Mouse (Mus musculus) Patski (cell line): ENCODE data around the gene Esyt1. TPM values are rescaled to one million over a fixed set of nuclear protein-coding genes. Genes with fewer than 3 reads are reported as not detected.
"Not testable (repeated sequence)": the region's sequence is repeated elsewhere in the genome, so short reads cannot be mapped to it uniquely, and the experiment has no call there.

Experiments used
- ATAC-seq: fragments of 100-300 bp; one replicate; pipeline ENCODE4 v1.8.0; 2021
- CTCF ChIA-PET: fragments of 350-600 bp; sonication (Branson Sonifier 250); formaldehyde crosslinking; loops from one replicate; lab custom pipeline; 2022; ENCODE audit warnings: inconsistent platforms; lab: Charles Lee
- POLR2A ChIA-PET: fragments of 350-600 bp; sonication (Branson Sonifier 250); formaldehyde crosslinking; loops from one replicate; lab custom pipeline; 2022; ENCODE audit warnings: antibody characterized with exemption, inconsistent platforms; lab: Charles Lee
- DNase-seq: peaks from one replicate; pipeline ENCODE4 v3.0.0-alpha.2; 2011; ENCODE audit warnings: low read depth, low spot score
- H3K27me3 ChIP-seq: fragments of 371-371 bp; one replicate; pipeline ENCODE4 v1.5.1; 2021
- CTCF ChIP-seq: fragments of 100-300 bp; IDR thresholded peaks from one replicate; pipeline ENCODE4 v1.5.1; 2021
- in situ Hi-C: fragments of 300-500 bp; cut with MboI; formaldehyde crosslinking; loops from 3 replicates; pipeline ENCODE4 v1.11.1; 2018; ENCODE audit warnings: low pct_unique_long_range_greater_than_20kb, mixed read lengths
- polyA plus RNA-seq: library from polyadenylated mRNA; unstranded; gene quantifications from one replicate; pipeline ENCODE4 v1.2.3, GENCODE M21; 2021

The Esyt1 gene
- polyA plus RNA-seq, 1 experiment from 2014 or later: 75.8 TPM

DNA sequence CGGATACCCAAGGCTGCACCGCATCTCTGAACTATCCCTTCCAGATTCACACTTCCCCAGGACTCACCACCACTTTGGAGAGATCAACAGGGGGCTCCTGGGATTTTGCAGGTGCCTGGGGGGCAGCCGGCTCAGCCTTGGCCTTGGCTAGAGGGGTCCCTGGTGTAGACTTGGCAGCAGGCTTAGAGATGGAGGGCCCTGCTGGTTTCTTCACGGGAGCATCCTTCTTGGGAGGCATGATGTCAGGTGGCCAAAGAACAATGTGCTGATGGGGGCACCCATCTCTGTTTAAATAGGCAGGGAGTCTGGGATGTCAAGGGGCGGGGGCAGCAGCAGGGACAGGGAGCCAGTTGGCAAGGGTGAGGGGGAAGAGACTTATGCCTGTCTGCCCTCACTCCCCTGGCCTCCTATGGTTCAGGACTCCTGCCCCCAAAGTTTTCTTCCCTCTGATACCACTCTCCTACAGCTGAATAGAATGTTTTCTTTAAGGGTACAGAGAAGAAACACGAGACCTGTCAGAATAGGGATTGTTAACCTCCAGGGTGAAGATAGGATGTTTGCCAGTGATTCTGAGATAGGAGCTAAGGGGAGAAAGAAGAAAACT is 28.4 kb downstream of the Esyt1 start:
- ChIA-PET POLR2A (no interaction called here), CTCF (no interaction called here)
- no peak for DNase-seq
- no peaks in the 10 kb centered on the region for H3K27me3 ChIP-seq
- in situ Hi-C loops: no loop called here
- no peak for ATAC-seq
- no peak for TF ChIP-seq CTCF

DNA sequence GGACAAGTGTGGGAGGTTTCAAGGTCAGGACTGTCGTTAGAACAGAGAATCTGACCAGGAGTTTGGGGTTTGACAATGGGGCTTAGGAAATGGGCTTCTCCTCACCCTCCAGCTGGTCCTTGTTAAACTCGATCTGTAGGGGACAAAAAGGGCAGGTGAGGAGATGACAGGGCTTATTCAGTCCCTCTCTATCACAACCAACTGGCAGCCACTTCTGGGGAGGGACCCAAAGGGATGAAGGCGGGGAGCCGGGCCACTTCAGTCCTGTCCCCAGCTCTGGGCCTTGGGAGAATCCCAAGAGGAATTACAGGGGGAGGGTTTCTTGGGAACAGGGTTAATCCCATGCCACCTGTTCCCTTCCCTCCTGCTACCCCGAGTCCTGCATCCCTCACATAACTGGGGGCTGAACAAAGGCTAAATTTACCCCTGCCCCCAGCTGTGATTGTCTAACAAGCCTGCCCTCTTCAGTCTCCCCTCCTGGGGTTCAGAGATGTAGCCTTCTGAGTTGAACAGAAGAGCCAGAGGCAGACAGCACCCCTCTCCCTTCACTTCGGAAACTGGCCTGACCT is 29.1 kb downstream of the Esyt1 start:
- ChIA-PET CTCF (interaction anchor here (0.9 kb wide), 1 partner anchor 12 kb away, joined by 3 read pairs; no protein-coding TSS in a partner anchor), POLR2A (no interaction called here)
- DNase-seq (no peak), ATAC-seq (no peak)
- no peaks in the 10 kb centered on the region for H3K27me3 ChIP-seq
- no peak for TF ChIP-seq CTCF
- in situ Hi-C loops: no loop called here

DNA sequence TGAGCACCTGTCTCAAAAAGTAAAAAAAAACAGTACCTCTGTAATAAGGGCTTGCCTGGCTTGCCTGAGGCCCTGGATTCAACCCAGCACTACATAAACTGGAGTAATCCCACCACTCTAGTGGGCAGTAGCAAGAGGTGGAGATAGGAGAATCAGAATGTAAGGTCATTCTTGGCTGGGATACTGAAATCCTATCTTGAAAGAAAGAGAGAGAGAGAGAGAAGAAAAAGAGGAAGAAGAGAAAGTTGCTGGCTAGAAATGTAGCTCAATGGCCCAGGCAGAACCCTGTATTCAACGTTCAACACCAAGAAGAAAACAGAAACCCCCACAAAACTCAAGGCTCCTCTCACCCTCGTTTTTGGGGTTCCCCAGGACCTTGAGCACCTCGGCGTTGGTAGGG is 29.8 kb downstream of the Esyt1 start:
- ATAC-seq (no peak), DNase-seq (no peak)
- POLR2A ChIA-PET: interaction anchor here (1.3 kb wide), 1 partner anchor 32 kb away, joined by 3 read pairs; no protein-coding TSS in a partner anchor
- CTCF ChIA-PET: interaction anchor here (0.9 to 1.0 kb wide), 2 partner anchors 12 to 16 kb away, joined by 3 read pairs; no protein-coding TSS in a partner anchor
- in situ Hi-C loops: no loop called here
- no peaks in the 10 kb centered on the region for H3K27me3 ChIP-seq
- no peak for TF ChIP-seq CTCF

DNA sequence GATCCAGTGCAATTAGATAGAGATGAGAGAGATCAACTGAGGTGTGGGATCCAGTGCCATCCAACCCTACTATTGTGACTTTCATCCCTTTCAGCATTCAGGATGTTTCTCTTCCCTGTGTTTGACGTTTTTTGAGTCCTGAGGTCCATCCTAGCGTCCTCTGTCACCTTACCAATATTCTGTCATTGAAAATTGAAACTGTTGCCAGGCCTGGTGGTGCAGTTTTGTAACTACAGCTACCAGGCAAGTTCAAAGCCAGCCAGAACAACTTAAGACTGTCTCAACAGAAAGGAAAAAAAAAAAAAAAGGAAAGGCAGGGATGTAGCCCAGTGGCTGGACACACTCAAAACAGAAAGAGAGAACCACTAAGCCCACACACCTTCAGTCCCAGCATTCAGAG is 30.4 kb downstream of the Esyt1 start:
- no peaks in the 10 kb centered on the region for H3K27me3 ChIP-seq
- ATAC-seq: no peak
- in situ Hi-C loops: no loop called here
- ChIA-PET CTCF (interaction anchor here (1.0 to 2.2 kb wide), 3 partner anchors 17 to 52 kb away, joined by 3 to 7 read pairs (median 3); partner anchors contain the start of gene Zc3h10), POLR2A (interaction anchor here (0.9 to 1.3 kb wide), 2 partner anchors 29 to 33 kb away, joined by 3 read pairs; no protein-coding TSS in a partner anchor)
- TF ChIP-seq CTCF: no peak
- DNase-seq: no peak

DNA sequence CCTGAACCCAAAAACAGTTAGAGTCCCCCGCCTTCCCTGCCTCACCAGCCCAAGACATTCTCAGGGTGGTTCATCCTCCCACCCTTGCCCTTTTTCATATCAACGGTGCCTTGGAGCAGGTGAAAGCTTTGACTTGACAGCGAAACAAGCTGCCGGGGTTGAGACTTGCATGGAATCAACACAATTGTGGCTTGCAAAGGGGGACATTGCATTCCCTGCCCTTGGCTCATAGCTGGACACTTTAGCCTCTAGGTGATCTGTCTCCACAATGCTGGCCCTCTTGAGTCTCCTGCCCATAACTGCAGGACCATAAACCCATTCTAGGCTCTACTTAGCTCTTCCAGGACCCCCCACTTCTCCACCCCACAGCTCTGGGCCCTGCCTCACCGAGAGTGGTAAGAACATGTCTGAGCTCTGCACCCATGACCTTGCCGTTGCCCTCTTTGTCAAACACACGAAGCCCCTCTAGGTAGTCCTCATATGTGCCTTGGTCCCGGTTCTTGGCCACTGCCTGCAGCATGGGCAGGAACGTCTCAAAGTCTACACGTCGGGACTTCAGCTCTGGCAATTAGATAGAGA is 30.9 kb downstream of the Esyt1 start:
- H3K27me3 ChIP-seq: no peaks in the 10 kb centered on the region
- CTCF ChIA-PET: interaction anchor here (1.0 to 2.2 kb wide), 3 partner anchors 17 to 53 kb away, joined by 3 to 7 read pairs (median 3); partner anchors contain the start of gene Zc3h10
- ATAC-seq (no peak), DNase-seq (no peak)
- in situ Hi-C loops: no loop called here
- POLR2A ChIA-PET: interaction anchor here (0.9 to 1.3 kb wide), 2 partner anchors 30 to 33 kb away, joined by 3 read pairs; no protein-coding TSS in a partner anchor
- no peak for TF ChIP-seq CTCF

DNA sequence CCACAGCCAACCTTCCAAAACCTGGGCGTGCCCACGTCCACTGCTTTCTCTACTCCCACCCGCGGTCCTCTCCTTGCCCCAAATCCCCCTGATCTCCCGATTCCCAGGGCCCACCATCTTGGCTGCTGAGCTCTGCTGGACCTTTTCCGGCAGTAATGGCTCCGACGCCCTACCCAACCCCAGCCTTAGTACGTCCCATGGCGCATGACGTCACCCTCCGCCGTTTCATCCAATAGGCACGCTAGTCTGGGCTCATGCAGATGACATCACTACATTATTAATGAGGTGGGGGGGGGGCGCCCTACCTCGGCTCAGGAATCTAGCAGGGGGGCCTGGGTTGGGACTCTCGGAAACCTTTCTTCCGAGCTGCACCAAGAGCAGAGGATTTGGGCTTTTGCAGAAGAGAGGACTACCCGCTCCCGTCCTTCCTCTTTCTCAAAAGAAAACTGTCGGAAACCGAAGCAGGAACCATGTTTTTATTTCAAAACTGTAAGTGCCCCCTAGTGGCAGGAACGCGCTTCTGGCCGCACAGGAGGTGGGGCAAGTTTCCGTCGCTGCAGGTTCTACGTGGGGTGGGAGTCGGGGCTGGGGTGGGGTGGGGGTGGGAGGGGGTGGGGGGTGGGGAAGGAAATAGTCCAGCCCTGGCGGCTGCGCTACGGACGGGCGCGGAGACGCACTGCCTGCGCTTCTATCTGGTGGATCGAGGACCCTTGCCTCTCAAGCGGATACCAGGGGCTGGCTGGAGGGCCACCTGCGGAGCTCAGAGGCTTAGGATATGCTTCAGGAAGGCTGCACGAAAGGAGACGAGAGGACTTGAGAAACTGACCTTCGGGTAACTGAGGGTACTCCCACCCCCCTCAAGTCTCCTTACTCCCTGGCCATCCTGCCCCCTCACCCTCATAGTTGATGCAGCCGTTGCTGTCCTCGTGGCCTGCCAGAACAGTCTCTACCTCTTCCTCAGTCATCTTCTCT is 31.7 kb downstream of the Esyt1 start, which contains the start of gene Myl6:
Myl6 (minus strand) TSS at position 451 of the 972 bp plus-strand sequence.
- TF ChIP-seq CTCF: no peak
- peak; percentile 88 for DNase-seq
- in situ Hi-C loops: no loop called here
- H3K27me3 ChIP-seq: no peaks in the 10 kb centered on the region
- POLR2A ChIA-PET: interaction anchor here (0.6 to 2.6 kb wide), 5 partner anchors 8 to 171 kb away, joined by 3 to 11 read pairs (median 3); partner anchors contain the start of gene Esyt1
- CTCF ChIA-PET: interaction anchor here (0.7 to 2.2 kb wide), 5 partner anchors 8 to 82 kb away, joined by 3 to 7 read pairs (median 3); partner anchors contain the start of genes Nabp2, Rnf41 and Zc3h10
- ATAC-seq: peak; percentile 37

DNA sequence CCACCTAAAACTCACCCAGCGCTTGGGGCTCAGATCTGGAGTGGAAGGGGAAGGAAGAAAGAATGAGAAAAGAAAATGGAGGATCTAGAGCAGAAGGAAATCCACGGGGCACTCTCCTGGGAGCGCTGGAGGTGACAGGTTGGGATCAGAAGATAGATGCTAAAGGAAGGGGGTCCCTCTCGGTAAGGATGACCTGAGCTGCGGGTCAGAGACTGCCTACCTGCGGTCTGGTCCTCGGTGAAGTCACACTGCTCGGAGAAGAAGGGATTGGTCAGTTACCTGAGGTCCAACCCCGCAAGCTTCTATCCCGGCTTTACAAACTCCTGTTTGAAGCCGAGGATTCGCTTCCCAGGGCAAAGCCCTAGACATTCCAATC is 32.4 kb downstream of the Esyt1 start:
- ATAC-seq: no peak
- in situ Hi-C loops: no loop called here

DNA sequence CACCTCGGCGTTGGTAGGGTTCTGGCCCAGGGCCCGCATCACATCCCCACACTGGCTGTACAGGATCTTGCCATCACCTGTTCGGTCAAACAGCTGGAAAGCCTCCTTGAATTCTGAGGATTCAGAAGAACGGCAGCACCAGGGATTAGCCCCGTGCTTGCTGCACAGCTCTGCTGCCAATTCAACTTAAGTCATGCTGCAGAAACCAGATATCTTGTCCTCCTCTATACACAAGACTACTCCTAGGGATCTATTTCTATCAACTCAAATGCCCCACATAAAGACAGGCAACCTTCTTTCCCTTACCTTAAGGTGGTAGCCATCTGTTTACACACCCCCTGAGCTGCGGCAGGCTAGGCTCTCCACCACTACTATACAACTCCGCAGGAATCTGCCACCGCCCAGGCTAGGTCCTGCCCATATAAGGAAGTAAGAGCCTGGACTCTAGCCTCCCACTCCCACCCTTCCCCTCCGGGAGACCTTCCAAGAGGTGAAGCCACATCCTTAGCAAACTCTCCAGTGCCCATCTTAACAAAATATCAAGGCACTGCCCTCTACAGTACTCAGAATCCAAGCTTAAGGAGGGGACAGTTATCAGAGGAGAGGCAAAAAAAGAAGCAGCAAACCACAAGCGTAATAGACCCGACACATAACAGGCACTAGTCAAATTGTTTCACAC is 32.9 kb downstream of the Esyt1 start:
- CTCF ChIA-PET: interaction anchor here (1.1 to 2.2 kb wide), 3 partner anchors 9 to 55 kb away, joined by 3 to 7 read pairs (median 6); partner anchors contain the start of gene Zc3h10
- POLR2A ChIA-PET: interaction anchor here (0.6 to 2.6 kb wide), 4 partner anchors 9 to 172 kb away, joined by 3 to 11 read pairs (median 4); partner anchors contain the start of gene Esyt1
- no peak for TF ChIP-seq CTCF
- peak; percentile 17 for ATAC-seq
- no peak for DNase-seq
- H3K27me3 ChIP-seq: no peaks in the 10 kb centered on the region
- in situ Hi-C loops: no loop called here

More for the DNA sequence above, 32.4 kb downstream of the Esyt1 start:
- H3K27me3 ChIP-seq: no peaks in the 10 kb centered on the region
- no peak for TF ChIP-seq CTCF
- CTCF ChIA-PET: interaction anchor here (0.7 to 2.2 kb wide), 4 partner anchors 9 to 82 kb away, joined by 3 to 7 read pairs (median 4); partner anchors contain the start of genes Nabp2, Rnf41 and Zc3h10
- DNase-seq: no peak
- POLR2A ChIA-PET: interaction anchor here (0.6 to 2.6 kb wide), 4 partner anchors 9 to 172 kb away, joined by 3 to 11 read pairs (median 4); partner anchors contain the start of gene Esyt1

DNA sequence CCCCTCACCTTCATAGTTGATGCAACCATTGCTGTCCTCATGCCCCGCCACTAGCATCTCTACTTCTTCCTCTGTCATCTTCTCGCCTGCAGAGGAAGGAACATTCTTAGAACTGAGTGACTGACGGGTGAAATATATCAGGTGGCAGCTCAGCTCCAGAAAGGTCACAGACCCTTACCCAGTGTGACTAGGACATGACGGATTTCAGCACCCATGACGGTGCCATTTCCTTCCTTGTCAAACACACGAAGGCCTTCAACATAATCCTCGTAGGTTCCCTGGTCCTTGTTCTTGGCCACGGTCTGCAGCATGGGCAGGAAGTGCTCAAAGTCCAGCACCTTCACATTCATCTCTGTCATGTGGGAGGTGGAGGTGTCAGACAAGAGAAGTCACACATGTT is 33.6 kb downstream of the Esyt1 start:
- ChIA-PET POLR2A (interaction anchor here (2.6 kb wide), 1 partner anchor 33 kb away, joined by 11 read pairs; the partner anchor contains the start of gene Esyt1), CTCF (interaction anchor here (2.2 kb wide), 1 partner anchor 10 kb away, joined by 6 read pairs; no protein-coding TSS in a partner anchor)
- ATAC-seq, H3K27me3 ChIP-seq, in situ Hi-C loops, DNase-seq: not testable (repeated sequence)
